Mouse (Mus musculus): Measurements from ENCODE around the gene Ltbp1. TPM values are rescaled to one million over a fixed set of nuclear protein-coding genes. Genes with fewer than 3 reads are reported as not detected.

The Ltbp1 gene
- polyA plus RNA-seq, 1 experiment from 2014 or later: 4.2 TPM

GRCm38 (mm10) chr17:75278561-75278960 is 273.2 kb downstream of the Ltbp1 start:
- Histone ChIP-seq H3K9me3 (ENCODE audit: control insufficient read depth, low read length) (no peaks in the 10 kb centered on the region), H3K4me3 (ENCODE audit: low read depth, low read length) (no peak overlapping the region), H3K9ac (ENCODE audit: low read length) (no peak overlapping the region), H3K4me1 (replicated peaks; ENCODE audit: control insufficient read depth, insufficient read depth, low read length) (no peaks in the 10 kb centered on the region), H3K36me3 (ENCODE audit: control insufficient read depth, insufficient read depth, low read length) (no peaks in the 10 kb centered on the region), H3K27me3 (ENCODE audit: control insufficient read depth, insufficient read depth, low read length) (no peaks in the 10 kb centered on the region), H3K27ac (ENCODE audit: low read depth, low read length) (no peak overlapping the region), H3K4me2 (ENCODE audit: low read depth, low read length, severe bottlenecking) (no peak overlapping the region)
- ATAC-seq (replicated peaks; ENCODE audit: low FRiP score) (no peak), DNase-seq (ENCODE audit: low spot score) (no peak)
- 46% methylated on average over 6 of the region's 6 CpGs for WGBS

GRCm38 (mm10) chr17:75281345-75281744 is 276.0 kb downstream of the Ltbp1 start:
- WGBS: 54% methylated on average over 5 of the region's 5 CpGs
- H3K9me3 ChIP-seq (ENCODE audit: control insufficient read depth, low read length): no peaks in the 10 kb centered on the region

GRCm38 (mm10) chr17:75284876-75285708 is 279.7 kb downstream of the Ltbp1 start:
- 89% methylated on average over 9 of the region's 9 CpGs for WGBS
- H3K9me3 ChIP-seq (ENCODE audit: control insufficient read depth, low read length): no peaks in the 10 kb centered on the region
- no peak overlapping the region for H3K4me3 ChIP-seq (ENCODE audit: low read depth, low read length)
- H3K4me2 ChIP-seq (ENCODE audit: low read depth, low read length, severe bottlenecking): no peak overlapping the region
- ATAC-seq (replicated peaks; ENCODE audit: low FRiP score): no peak
- H3K4me1 ChIP-seq (replicated peaks; ENCODE audit: control insufficient read depth, insufficient read depth, low read length): no peaks in the 10 kb centered on the region
- H3K27me3 ChIP-seq (ENCODE audit: control insufficient read depth, insufficient read depth, low read length): no peaks in the 10 kb centered on the region
- H3K27ac ChIP-seq (ENCODE audit: low read depth, low read length): no peak overlapping the region
- no peaks in the 10 kb centered on the region for H3K36me3 ChIP-seq (ENCODE audit: control insufficient read depth, insufficient read depth, low read length)
- no peak overlapping the region for H3K9ac ChIP-seq (ENCODE audit: low read length)
- DNase-seq (ENCODE audit: low spot score): no peak

More at GRCm38 (mm10) chr17:75281345-75281744, 276.0 kb downstream of the Ltbp1 start:
- Histone ChIP-seq H3K4me3 (ENCODE audit: low read depth, low read length) (no peak overlapping the region), H3K4me1 (replicated peaks; ENCODE audit: control insufficient read depth, insufficient read depth, low read length) (no peaks in the 10 kb centered on the region), H3K9ac (ENCODE audit: low read length) (no peak overlapping the region), H3K27me3 (ENCODE audit: control insufficient read depth, insufficient read depth, low read length) (no peaks in the 10 kb centered on the region), H3K27ac (ENCODE audit: low read depth, low read length) (no peak overlapping the region), H3K4me2 (ENCODE audit: low read depth, low read length, severe bottlenecking) (no peak overlapping the region), H3K36me3 (ENCODE audit: control insufficient read depth, insufficient read depth, low read length) (no peaks in the 10 kb centered on the region)
- DNase-seq (ENCODE audit: low spot score): no peak
- no peak for ATAC-seq (replicated peaks; ENCODE audit: low FRiP score)

- no peak overlapping the region for H3K9ac ChIP-seq (ENCODE audit: low read length)
- H3K4me2 ChIP-seq (ENCODE audit: low read depth, low read length, severe bottlenecking): no peak overlapping the region
- DNase-seq (ENCODE audit: low spot score) (no peak), ATAC-seq (replicated peaks; ENCODE audit: low FRiP score) (no peak)
- H3K27me3 ChIP-seq (ENCODE audit: control insufficient read depth, insufficient read depth, low read length): no peaks in the 10 kb centered on the region
- H3K9me3 ChIP-seq (ENCODE audit: control insufficient read depth, low read length): no peaks in the 10 kb centered on the region
- H3K36me3 ChIP-seq (ENCODE audit: control insufficient read depth, insufficient read depth, low read length): no peaks in the 10 kb centered on the region
- WGBS: 81% methylated on average over 3 of the region's 3 CpGs
- H3K27ac ChIP-seq (ENCODE audit: low read depth, low read length): no peak overlapping the region
- no peak overlapping the region for H3K4me3 ChIP-seq (ENCODE audit: low read depth, low read length)
- H3K4me1 ChIP-seq (replicated peaks; ENCODE audit: control insufficient read depth, insufficient read depth, low read length): no peaks in the 10 kb centered on the region
Observed at GRCm38 (mm10) chr17:75292986-75293385, 287.6 kb downstream of the Ltbp1 start.

- Histone ChIP-seq H3K4me3 (ENCODE audit: low read depth, low read length) (no peak overlapping the region), H3K4me1 (replicated peaks; ENCODE audit: control insufficient read depth, insufficient read depth, low read length) (no peaks in the 10 kb centered on the region), H3K9me3 (ENCODE audit: control insufficient read depth, low read length) (no peaks in the 10 kb centered on the region), H3K27me3 (ENCODE audit: control insufficient read depth, insufficient read depth, low read length) (no peaks in the 10 kb centered on the region), H3K4me2 (ENCODE audit: low read depth, low read length, severe bottlenecking) (no peak overlapping the region), H3K9ac (ENCODE audit: low read length) (no peak overlapping the region), H3K36me3 (ENCODE audit: control insufficient read depth, insufficient read depth, low read length) (no peaks in the 10 kb centered on the region), H3K27ac (ENCODE audit: low read depth, low read length) (no peak overlapping the region)
- WGBS: 85% methylated on average over 3 of the region's 3 CpGs
- ATAC-seq (replicated peaks; ENCODE audit: low FRiP score) (no peak), DNase-seq (ENCODE audit: low spot score) (no peak)
Observed at GRCm38 (mm10) chr17:75293725-75294124, 288.4 kb downstream of the Ltbp1 start.

- ATAC-seq (replicated peaks; ENCODE audit: low FRiP score): no peak
- H3K4me3 ChIP-seq (ENCODE audit: low read depth, low read length): no peak overlapping the region
- H3K27me3 ChIP-seq (ENCODE audit: control insufficient read depth, insufficient read depth, low read length): no peaks in the 10 kb centered on the region
- 87% methylated on average over 4 of the region's 4 CpGs for WGBS
- DNase-seq (ENCODE audit: low spot score): no peak
- H3K9me3 ChIP-seq (ENCODE audit: control insufficient read depth, low read length): no peaks in the 10 kb centered on the region
- H3K9ac ChIP-seq (ENCODE audit: low read length): no peak overlapping the region
- H3K4me2 ChIP-seq (ENCODE audit: low read depth, low read length, severe bottlenecking): no peak overlapping the region
- H3K27ac ChIP-seq (ENCODE audit: low read depth, low read length): no peak overlapping the region
- H3K36me3 ChIP-seq (ENCODE audit: control insufficient read depth, insufficient read depth, low read length): no peaks in the 10 kb centered on the region
- no peaks in the 10 kb centered on the region for H3K4me1 ChIP-seq (replicated peaks; ENCODE audit: control insufficient read depth, insufficient read depth, low read length)
Observed at GRCm38 (mm10) chr17:75300908-75301307, 295.5 kb downstream of the Ltbp1 start.

GRCm38 (mm10) chr17:75304807-75305420 is 299.5 kb downstream of the Ltbp1 start:
- 90% methylated on average over 1 of the region's 1 CpGs for WGBS
- H3K27ac ChIP-seq (ENCODE audit: low read depth, low read length): no peak overlapping the region
- no peaks in the 10 kb centered on the region for H3K27me3 ChIP-seq (ENCODE audit: control insufficient read depth, insufficient read depth, low read length)
- ATAC-seq (replicated peaks; ENCODE audit: low FRiP score) (no peak), DNase-seq (ENCODE audit: low spot score) (no peak)
- H3K4me1 ChIP-seq (replicated peaks; ENCODE audit: control insufficient read depth, insufficient read depth, low read length): no peaks in the 10 kb centered on the region
- H3K36me3 ChIP-seq (ENCODE audit: control insufficient read depth, insufficient read depth, low read length): no peaks in the 10 kb centered on the region
- H3K4me3 ChIP-seq (ENCODE audit: low read depth, low read length): no peak overlapping the region
- no peak overlapping the region for H3K9ac ChIP-seq (ENCODE audit: low read length)
- no peaks in the 10 kb centered on the region for H3K9me3 ChIP-seq (ENCODE audit: control insufficient read depth, low read length)
- no peak overlapping the region for H3K4me2 ChIP-seq (ENCODE audit: low read depth, low read length, severe bottlenecking)

GRCm38 (mm10) chr17:75305714-75306113 is 300.3 kb downstream of the Ltbp1 start:
- Histone ChIP-seq H3K27me3 (ENCODE audit: control insufficient read depth, insufficient read depth, low read length) (no peaks in the 10 kb centered on the region), H3K36me3 (ENCODE audit: control insufficient read depth, insufficient read depth, low read length) (no peaks in the 10 kb centered on the region), H3K4me3 (ENCODE audit: low read depth, low read length) (no peak overlapping the region), H3K4me2 (ENCODE audit: low read depth, low read length, severe bottlenecking) (no peak overlapping the region), H3K27ac (ENCODE audit: low read depth, low read length) (no peak overlapping the region), H3K9ac (ENCODE audit: low read length) (no peak overlapping the region), H3K9me3 (ENCODE audit: control insufficient read depth, low read length) (no peaks in the 10 kb centered on the region), H3K4me1 (replicated peaks; ENCODE audit: control insufficient read depth, insufficient read depth, low read length) (no peaks in the 10 kb centered on the region)
- WGBS: 94% methylated on average over 1 of the region's 1 CpGs
- DNase-seq (ENCODE audit: low spot score) (no peak), ATAC-seq (replicated peaks; ENCODE audit: low FRiP score) (no peak)

Measured in forebrain, embryonic 11.5 days (tissue).